ENCODE assay signal across 13 mouse cellular contexts in genomic region chr17:27004903-27005485, GRCm38 (mm10). TPM values are rescaled to one million over a fixed set of nuclear protein-coding genes. Genes with fewer than 3 reads are reported as not detected.
A peak's percentile ranks its signal among the peaks of the same experiment; 100 is the strongest.
DNase-seq lines count a peak whose midpoint lies in the region; TF ChIP-seq lines count a peak whose summit lies in the region.
"Had no signal": no experiment of that assay in that cellular context is flagged by ENCODE, and none has a peak within 500 bp of the region (broad histone marks: within the 10 kb centered on the region; RNA-seq: fewer than 3 reads in every experiment).

No protein-coding gene starts in this region.

- TF ChIP-seq POLR2A in heart, adult 2 months (IDR thresholded peaks at IDR 0.05; ENCODE audit: insufficient read depth, low read depth, low read length): no peak

- WGBS in heart, adult 2 months: 39% methylated on average over 19 of the region's 19 CpGs
- WGBS in embryonic facial prominence, embryonic 10.5 days: 41% methylated on average over 19 of the region's 19 CpGs

- no peak overlapping the region for H3K27ac ChIP-seq in heart, adult 2 months
- H3K27ac ChIP-seq in layer of hippocampus, adult 2 months: peak overlapping the region; percentile 28; the same call in 1 of the 2 replicates
- H3K27ac ChIP-seq in embryonic facial prominence, embryonic 10.5 days (replicated peaks): no peak overlapping the region
- H3K27ac ChIP-seq: embryonic facial prominence, embryonic 13.5 days; hindbrain, embryonic 14.5 days; intestine, embryonic 15.5 days; limb, embryonic 15.5 days had no signal

- H3K79me2 ChIP-seq in heart, adult 2 months (replicated peaks; ENCODE audit: control insufficient read depth, insufficient read depth, low read length): no peaks in the 10 kb centered on the region

- peak; percentile 86 for DNase-seq in heart, adult 11 months
- no peak for DNase-seq in heart, adult 2 months
- no peak for DNase-seq in layer of hippocampus, adult 2 months (ENCODE audit: low spot score in 2 of 2)
- no peak for DNase-seq in layer of hippocampus, adult 9-11 months
- peak; percentile 52 for DNase-seq in ES-CJ7 (ENCODE audit: low read depth, low spot score)
- DNase-seq in embryonic facial prominence, embryonic 10.5 days (ENCODE audit: low spot score): no peak
- DNase-seq in adrenal gland, postnatal 4 days (ENCODE audit: low spot score in 2 of 2): no peak
- no peak for DNase-seq in cerebellum, adult 18-20 months
- DNase-seq: cerebellum, adult 9-11 months had no signal

- no peak for TF ChIP-seq CTCF in heart, adult 2 months (IDR thresholded peaks at IDR 0.05)
- TF ChIP-seq CTCF in layer of hippocampus, adult 2 months (conservative IDR thresholded peaks at IDR 0.05): no peak

- H3K27me3 ChIP-seq in heart, adult 2 months (ENCODE audit: control insufficient read depth, insufficient read depth, low read length): no peaks in the 10 kb centered on the region
- H3K27me3 ChIP-seq in embryonic facial prominence, embryonic 10.5 days (replicated peaks; ENCODE audit: low read depth, poor library complexity, severe bottlenecking): peaks cover 12% of the 10 kb centered on the region
- H3K27me3 ChIP-seq: embryonic facial prominence, embryonic 13.5 days; intestine, embryonic 15.5 days had no signal

- H3K36me3 ChIP-seq in heart, adult 2 months (ENCODE audit: control insufficient read depth, insufficient read depth, low read length): no peaks in the 10 kb centered on the region
- H3K36me3 ChIP-seq in embryonic facial prominence, embryonic 10.5 days (replicated peaks): no peaks in the 10 kb centered on the region
- H3K36me3 ChIP-seq: embryonic facial prominence, embryonic 13.5 days; intestine, embryonic 15.5 days; limb, embryonic 15.5 days had no signal

- H3K4me3 ChIP-seq in heart, adult 2 months: no peak overlapping the region
- H3K4me3 ChIP-seq in layer of hippocampus, adult 2 months: no peak overlapping the region
- H3K4me3 ChIP-seq in embryonic facial prominence, embryonic 10.5 days: peak overlapping the region; percentile 8; the same call in 1 of the 2 replicates
- H3K4me3 ChIP-seq: embryonic facial prominence, embryonic 13.5 days; intestine, embryonic 15.5 days; limb, embryonic 15.5 days had no signal

- 0 out of 2 replicates have a peak, but pooled peaks cover 4% of the 10 kb centered on the region for H3K9me3 ChIP-seq in embryonic facial prominence, embryonic 10.5 days
- H3K9me3 ChIP-seq: embryonic facial prominence, embryonic 13.5 days; intestine, embryonic 15.5 days; limb, embryonic 15.5 days had no signal

- TF ChIP-seq EP300 in heart, adult 2 months (IDR thresholded peaks at IDR 0.05; ENCODE audit: insufficient read depth, low read depth, low read length): no peak

- no peak overlapping the region for H3K9ac ChIP-seq in heart, adult 2 months (ENCODE audit: low read depth, low read length)
- H3K9ac ChIP-seq: embryonic facial prominence, embryonic 13.5 days; hindbrain, embryonic 14.5 days; intestine, embryonic 15.5 days; limb, embryonic 15.5 days had no signal

- intact Hi-C loops in heart, adult 2 months (cut with DNase I): loop anchor here (2.0 kb wide), 1 partner anchor 22 kb away; no protein-coding TSS in a partner anchor

- H3K4me1 ChIP-seq in heart, adult 2 months (ENCODE audit: control insufficient read depth, insufficient read depth, low read length): no peaks in the 10 kb centered on the region
- peaks cover 10% of the 10 kb centered on the region; the same call in 1 of the 2 replicates for H3K4me1 ChIP-seq in embryonic facial prominence, embryonic 10.5 days
- H3K4me1 ChIP-seq: intestine, embryonic 15.5 days had no signal

RNA-seq across cellular contexts. Expression of gene Bak1, which starts 23.8 kb away (rescaled TPM):
- total RNA-seq in heart, adult 2 months (2021): 10 to 100 TPM; 15.0 to 16.9 TPM
- polyA plus RNA-seq in heart, adult 2 months (2012; rRNA removed): 35.0 and 35.9 TPM in 2 replicates
- total RNA-seq in layer of hippocampus, adult 2 months (2021): 10 to 100 TPM; 12.7 to 14.3 TPM
- 2.8 and 3.3 TPM in 2 replicates for polyA plus RNA-seq in embryonic facial prominence, embryonic 10.5 days (2016; fragmentation: Nextera tagmentation; extraction: Ambion mirVana)
- 10 to 100 TPM; 43.8 to 46.4 TPM for total RNA-seq in adrenal gland, postnatal 4 days (2021)

RNA-seq across cellular contexts. Expression of gene Zbtb9, which starts 32.0 kb away (rescaled TPM):
- 1 to 10 TPM; 1.5 to 3.5 TPM for total RNA-seq in heart, adult 2 months (2021)
- polyA plus RNA-seq in heart, adult 2 months (2012; rRNA removed): 2.4 and 2.8 TPM in 2 replicates
- total RNA-seq in layer of hippocampus, adult 2 months (2021): 10 to 100 TPM; 14.8 to 15.7 TPM
- polyA plus RNA-seq in embryonic facial prominence, embryonic 10.5 days (2016; fragmentation: Nextera tagmentation; extraction: Ambion mirVana): 20.1 and 20.6 TPM in 2 replicates
- 1 to 10 TPM; 8.0 to 9.6 TPM for total RNA-seq in adrenal gland, postnatal 4 days (2021)

RNA-seq across cellular contexts. Expression of gene Itpr3, which starts 52.1 kb away (rescaled TPM):
- 1 to 10 TPM; 4.6 to 6.2 TPM for total RNA-seq in heart, adult 2 months (2021)
- 3.4 and 6.7 TPM in 2 replicates for polyA plus RNA-seq in heart, adult 2 months (2012; rRNA removed)
- total RNA-seq in layer of hippocampus, adult 2 months (2021): 1 to 10 TPM; 2.6 to 3.6 TPM
- 2.3 and 4.0 TPM in 2 replicates for polyA plus RNA-seq in embryonic facial prominence, embryonic 10.5 days (2016; fragmentation: Nextera tagmentation; extraction: Ambion mirVana)
- total RNA-seq in adrenal gland, postnatal 4 days (2021): 10 to 100 TPM; 13.6 to 19.4 TPM

Comparison
In these comparisons a context has a peak if more than half of its experiments do, and no peak if none do; other contexts are left out.
1. DNase-seq: peak in heart, adult 11 months (single experiment) and ES-CJ7 (single experiment); none in heart, adult 2 months (0 of 2), layer of hippocampus, adult 2 months (0 of 2), layer of hippocampus, adult 9-11 months (single experiment), embryonic facial prominence, embryonic 10.5 days (single experiment), adrenal gland, postnatal 4 days (0 of 2) and cerebellum, adult 18-20 months (0 of 2).